Mouse (Mus musculus) MEL (cell line): ENCODE results near the gene Coro1b. TPM values are rescaled to one million over a fixed set of nuclear protein-coding genes. Genes with fewer than 3 reads are reported as not detected.

ENCODE experiments used
- DNase-seq: peaks from one replicate; pipeline ENCODE4 v3.0.0; 2011; ENCODE audit warnings: low read depth, low spot score
- H3K27ac ChIP-seq: 2 replicates; pipeline ENCODE4 v1.5.1; 2012; ENCODE audit warnings: low read depth, mild to moderate bottlenecking, control low read depth, low read length, moderate library complexity; ENCODE audit not compliant: control insufficient read depth
- H3K27me3 ChIP-seq, 2 experiments: fragments of 150-350 bp in 1 of 2; sonication (generic) in 1 of 2; 2 replicates each; pipeline ENCODE4 v1.6.1; 2012; ENCODE audit warnings: low read length in 2 of 2, mild to moderate bottlenecking in 2 of 2, improper control_type of control experiment in 1 of 2, moderate library complexity in 1 of 2; ENCODE audit not compliant: insufficient read depth in 2 of 2, control insufficient read depth in 1 of 2
- H3K36me3 ChIP-seq, 2 experiments: 2 replicates each; pipeline ENCODE4 v1.6.1; 2012 to 2014; ENCODE audit warnings: low read length in 2 of 2, improper control_type of control experiment in 1 of 2, inconsistent platforms in 1 of 2, mild to moderate bottlenecking in 1 of 2; ENCODE audit not compliant: insufficient read depth in 2 of 2, control insufficient read depth in 1 of 2
- H3K4me1 ChIP-seq, 2 experiments: fragments of 150-350 bp in 1 of 2; sonication (generic) in 1 of 2; 2 replicates each; pipeline ENCODE4 v1.6.1; 2012; ENCODE audit warnings: low read length in 2 of 2, improper control_type of control experiment in 1 of 2, mild to moderate bottlenecking in 1 of 2; ENCODE audit not compliant: insufficient read depth in 2 of 2, control insufficient read depth in 1 of 2
- H3K4me3 ChIP-seq, 2 experiments: fragments of 150-350 bp in 1 of 2; sonication (generic) in 1 of 2; 2 replicates each; pipeline ENCODE4 v1.5.1; 2012; ENCODE audit warnings: low read depth in 2 of 2, low read length in 2 of 2, mild to moderate bottlenecking in 2 of 2, moderate library complexity in 2 of 2, control low read depth in 1 of 2, improper control_type of control experiment in 1 of 2; ENCODE audit not compliant: control insufficient read depth in 1 of 2, insufficient read depth in 1 of 2
- H3K79me2 ChIP-seq: 2 replicates; pipeline ENCODE4 v1.6.1; 2012; ENCODE audit warnings: mild to moderate bottlenecking, low read length, moderate library complexity; ENCODE audit not compliant: control insufficient read depth, poor library complexity, insufficient read depth
- H3K9ac ChIP-seq: 2 replicates; pipeline ENCODE4 v1.6.1; 2012; ENCODE audit warnings: low read depth, mild to moderate bottlenecking, control low read depth, low read length, moderate library complexity; ENCODE audit not compliant: control insufficient read depth, poor library complexity, severe bottlenecking
- H3K9me3 ChIP-seq: fragments of 150-350 bp; sonication (generic); replicated peaks from 2 replicates; pipeline ENCODE4 v1.6.1; 2012; ENCODE audit warnings: mild to moderate bottlenecking, low read length, improper control_type of control experiment, moderate library complexity; ENCODE audit not compliant: insufficient read depth
- CHD1 ChIP-seq: IDR thresholded peaks from 2 replicates; pipeline ENCODE4 v1.6.1; 2012; ENCODE audit warnings: low read depth, mild to moderate bottlenecking, inconsistent platforms, low read length, improper control_type of control experiment
- ELF1 ChIP-seq: IDR thresholded peaks from 2 replicates; pipeline ENCODE4 v1.6.1; 2014; ENCODE audit warnings: low read depth, mild to moderate bottlenecking, inconsistent platforms, low read length, improper control_type of control experiment, moderate library complexity
- EP300 ChIP-seq, 2 experiments: IDR thresholded peaks; 2 replicates each; pipeline ENCODE4 v1.6.1; 2011; ENCODE audit warnings: improper control_type of control experiment in 2 of 2, low read length in 2 of 2, low read depth in 1 of 2, mild to moderate bottlenecking in 1 of 2
- ETS1 ChIP-seq: IDR thresholded peaks from 2 replicates; pipeline ENCODE4 v1.6.1; 2012; ENCODE audit warnings: low read depth, mild to moderate bottlenecking, inconsistent platforms, low read length, improper control_type of control experiment, moderate library complexity
- GABPA ChIP-seq: IDR thresholded peaks from 2 replicates; pipeline ENCODE4 v1.6.1; 2012; ENCODE audit warnings: low read depth, mild to moderate bottlenecking, inconsistent platforms, low read length, improper control_type of control experiment, moderate library complexity
- HCFC1 ChIP-seq: IDR thresholded peaks from 2 replicates; pipeline ENCODE4 v1.6.1; 2012; ENCODE audit warnings: low read depth, mild to moderate bottlenecking, inconsistent platforms, low read length, improper control_type of control experiment, moderate library complexity
- KAT2A ChIP-seq: conservative IDR thresholded peaks from 2 replicates; pipeline ENCODE4 v1.6.1; 2012; ENCODE audit warnings: low read depth, low read length, improper control_type of control experiment, inconsistent platforms
- MAZ ChIP-seq: IDR thresholded peaks from 2 replicates; pipeline ENCODE4 v1.6.1; 2012; ENCODE audit warnings: low read depth, mild to moderate bottlenecking, inconsistent platforms, low read length, improper control_type of control experiment
- MEF2A ChIP-seq: IDR thresholded peaks from 2 replicates; pipeline ENCODE4 v1.6.1; 2014; ENCODE audit warnings: low read depth, mild to moderate bottlenecking, inconsistent platforms, low read length, improper control_type of control experiment; ENCODE audit not compliant: poor library complexity, insufficient replicate concordance, severe bottlenecking; ENCODE audit errors: extremely low read depth
- MXI1 ChIP-seq: IDR thresholded peaks from 2 replicates; pipeline ENCODE4 v1.6.1; 2011; ENCODE audit warnings: mild to moderate bottlenecking, low read depth, low read length, improper control_type of control experiment
- MYC ChIP-seq: IDR thresholded peaks from 2 replicates; pipeline ENCODE4 v1.6.1; 2011; ENCODE audit warnings: low read depth, mild to moderate bottlenecking, low read length, improper control_type of control experiment, moderate library complexity
- NRF1 ChIP-seq: IDR thresholded peaks from 2 replicates; pipeline ENCODE4 v1.6.1; 2014; ENCODE audit warnings: low read depth, mild to moderate bottlenecking, inconsistent platforms, low read length, improper control_type of control experiment, moderate library complexity; ENCODE audit not compliant: poor library complexity, insufficient read depth, severe bottlenecking
- POLR2AphosphoS5 ChIP-seq: IDR thresholded peaks from 2 replicates; pipeline ENCODE4 v1.6.1; 2012; ENCODE audit warnings: low read depth, borderline replicate concordance, mild to moderate bottlenecking, inconsistent platforms, low read length, moderate library complexity, mixed read lengths
- RAD21 ChIP-seq: IDR thresholded peaks from 2 replicates; pipeline ENCODE4 v1.6.1; 2011; ENCODE audit warnings: mild to moderate bottlenecking, low read depth, low read length, improper control_type of control experiment
- SIN3A ChIP-seq: IDR thresholded peaks from 2 replicates; pipeline ENCODE4 v1.6.1; 2012; ENCODE audit warnings: low read length, improper control_type of control experiment, inconsistent platforms
- SMC3 ChIP-seq: IDR thresholded peaks from 2 replicates; pipeline ENCODE4 v1.6.1; 2011; ENCODE audit warnings: low read depth, low read length, improper control_type of control experiment
- TAL1 ChIP-seq: IDR thresholded peaks from 2 replicates; pipeline ENCODE4 v1.6.1; 2012; ENCODE audit warnings: mild to moderate bottlenecking, inconsistent platforms, low read length, moderate library complexity, mixed read lengths
- TBP ChIP-seq: IDR thresholded peaks from 2 replicates; pipeline ENCODE4 v1.8.0; 2011; ENCODE audit warnings: low read depth, low read length, improper control_type of control experiment
- TCF12 ChIP-seq: IDR thresholded peaks from 2 replicates; pipeline ENCODE4 v1.6.1; 2014; ENCODE audit warnings: low read depth, mild to moderate bottlenecking, inconsistent platforms, low read length, improper control_type of control experiment, moderate library complexity
- USF1 ChIP-seq: IDR thresholded peaks from 2 replicates; pipeline ENCODE4 v1.6.1; 2014; ENCODE audit warnings: low read depth, mild to moderate bottlenecking, inconsistent platforms, low read length, improper control_type of control experiment, moderate library complexity
- USF2 ChIP-seq, 2 experiments: IDR thresholded peaks; 2 replicates each; pipeline ENCODE4 v1.6.1; 2011 to 2012; ENCODE audit warnings: improper control_type of control experiment in 2 of 2, low read length in 2 of 2, borderline replicate concordance in 1 of 2, inconsistent platforms in 1 of 2, low read depth in 1 of 2, mild to moderate bottlenecking in 1 of 2; ENCODE audit not compliant: insufficient read depth in 1 of 2
- ZC3H11A ChIP-seq: IDR thresholded peaks from 2 replicates; pipeline ENCODE4 v1.6.1; 2012; ENCODE audit warnings: low read depth, mild to moderate bottlenecking, inconsistent platforms, low read length, improper control_type of control experiment
- ZMIZ1 ChIP-seq: IDR thresholded peaks from 2 replicates; pipeline ENCODE4 v1.6.1; 2012; ENCODE audit warnings: low read depth, mild to moderate bottlenecking, inconsistent platforms, low read length, improper control_type of control experiment, moderate library complexity
- ZNF384 ChIP-seq: IDR thresholded peaks from 2 replicates; pipeline ENCODE4 v1.6.1; 2012; ENCODE audit warnings: low read depth, mild to moderate bottlenecking, inconsistent platforms, low read length, improper control_type of control experiment
- polyA plus RNA-seq, 2 experiments: library from polyadenylated mRNA; stranded (reverse) in 1 of 2; unstranded in 1 of 2; fragments of >175 nt in 1 of 2; fragments of >200 nt in 1 of 2; gene quantifications; 2 replicates each; pipeline versions ENCODE4 v1.2.1 to v1.2.4; 2012; ENCODE audit warnings: low replicate concordance in 2 of 2, low read depth in 1 of 2; ENCODE audit not compliant: insufficient read length in 2 of 2, insufficient read depth in 1 of 2, missing spikeins in 1 of 2
- total RNA-seq: library from RNA; depleted of rRNA; stranded (reverse); fragments of 300-350 nt; gene quantifications from 2 replicates; pipeline ENCODE4 v1.2.3, GENCODE M21; 2012

Gene Coro1b
- total and polyA plus RNA-seq, 3 experiments, result 55.5 to 111 TPM; not detected in 1

DNA sequence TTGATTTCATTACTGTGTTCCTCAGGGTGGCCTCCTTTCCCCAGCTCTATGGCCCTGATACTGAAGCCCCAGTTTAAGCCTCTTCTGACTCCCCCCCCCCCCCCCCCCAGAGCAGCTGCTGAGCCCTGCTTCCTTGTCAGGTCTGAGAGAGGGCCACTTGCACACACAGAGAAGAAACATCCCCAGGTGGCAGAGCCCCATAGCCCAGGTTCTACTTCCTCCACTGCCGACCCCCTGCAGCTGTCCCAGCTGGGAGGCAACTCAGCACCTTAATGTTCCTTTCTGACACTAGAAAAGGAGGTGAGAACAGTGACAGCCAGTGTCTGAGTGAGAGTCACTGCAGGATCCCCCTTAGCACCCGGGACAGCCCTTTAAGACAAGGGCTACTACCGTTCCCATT is 44.6 kb upstream of the Coro1b start:
- peaks cover 0 to 2% of the 10 kb centered on the region in 2 experiments; a peak in 1 of 4 replicates for H3K36me3 ChIP-seq
- H3K4me3 ChIP-seq, result no peak overlapping the region
- no peak overlapping the region for H3K27ac ChIP-seq
- peaks cover 6% of the 10 kb centered on the region for H3K79me2 ChIP-seq
- H3K27me3 ChIP-seq, result no peaks in the 10 kb centered on the region
- no peak for DNase-seq
- peaks cover 0 to 10% of the 10 kb centered on the region in 2 experiments; a peak in 1 of 4 replicates for H3K4me1 ChIP-seq
- TF ChIP-seq MEF2A (no peak), ZMIZ1 (no peak), RAD21 (no peak), KAT2A (no peak), MAZ (no peak), USF1 (no peak), ZC3H11A (no peak), SIN3A (no peak), MYC (no peak), TCF12 (no peak), ETS1 (no peak), USF2 (IDR thresholded peaks at IDR 0.05; ENCODE audit: borderline replicate concordance in 1 of 2, insufficient read depth in 1 of 2, low read depth in 1 of 2, low read length in 2 of 2) (no peak), CHD1 (no peak), GABPA (no peak), MXI1 (no peak), TAL1 (no peak), ELF1 (no peak), NRF1 (no peak), SMC3 (no peak)
- no peaks in the 10 kb centered on the region for H3K9me3 ChIP-seq
- H3K9ac ChIP-seq, result no peak overlapping the region

DNA sequence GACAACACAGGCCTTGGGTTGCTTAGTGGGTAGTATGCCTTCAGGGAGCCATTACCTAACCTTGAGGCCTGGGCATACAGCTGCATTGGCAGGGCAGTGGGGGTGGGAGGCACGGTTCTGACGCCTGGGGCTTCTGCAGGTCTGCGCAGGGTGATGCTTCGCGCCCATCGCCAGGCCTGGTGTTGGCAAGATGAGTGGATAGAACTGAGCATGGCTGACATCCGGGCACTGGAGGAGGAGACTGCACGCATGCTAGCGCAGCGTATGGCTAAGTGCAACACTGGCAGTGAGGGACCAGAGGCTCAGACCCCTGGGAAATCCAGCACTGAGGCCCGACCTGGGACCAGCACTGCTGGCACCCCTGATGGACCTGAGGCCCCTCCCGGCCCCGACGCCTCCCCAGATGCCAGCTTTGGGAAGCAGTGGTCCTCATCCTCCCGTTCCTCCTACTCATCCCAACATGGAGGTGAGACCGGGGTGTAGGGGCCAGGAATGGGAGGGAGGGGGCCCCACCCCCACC is 43.7 kb upstream of the Coro1b start:
- DNase-seq, result no peak
- H3K79me2 ChIP-seq, result peaks cover 6% of the 10 kb centered on the region
- TF ChIP-seq MYC (no peak), MEF2A (no peak), ZNF384 (no peak), POLR2AphosphoS5 (no peak), EP300 (IDR thresholded peaks at IDR 0.05; ENCODE audit: low read depth in 1 of 2, low read length in 2 of 2) (no peak), ELF1 (no peak), HCFC1 (no peak), TCF12 (no peak), TBP (no peak)
- TF ChIP-seq, all 39 proteins: peak for 0
- Histone ChIP-seq H3K36me3 (no peaks in the 10 kb centered on the region), H3K4me1 (peaks cover 0 to 6% of the 10 kb centered on the region in 2 experiments; a peak in 1 of 4 replicates), H3K9me3 (no peaks in the 10 kb centered on the region), H3K9ac (no peak overlapping the region), H3K27me3 (no peaks in the 10 kb centered on the region), H3K27ac (no peak overlapping the region), H3K4me3 (no peak overlapping the region)
